Mouse (Mus musculus): ENCODE measurements around the gene Mip. TPM values are rescaled to one million over a fixed set of nuclear protein-coding genes. Genes with fewer than 3 reads are reported as not detected.
"Not testable (repeated sequence)": the region's sequence is repeated elsewhere in the genome, so short reads cannot be mapped to it uniquely, and the experiment has no call there.

The Mip gene
- total RNA-seq, 1 experiment from 2014 or later: not detected

DNA sequence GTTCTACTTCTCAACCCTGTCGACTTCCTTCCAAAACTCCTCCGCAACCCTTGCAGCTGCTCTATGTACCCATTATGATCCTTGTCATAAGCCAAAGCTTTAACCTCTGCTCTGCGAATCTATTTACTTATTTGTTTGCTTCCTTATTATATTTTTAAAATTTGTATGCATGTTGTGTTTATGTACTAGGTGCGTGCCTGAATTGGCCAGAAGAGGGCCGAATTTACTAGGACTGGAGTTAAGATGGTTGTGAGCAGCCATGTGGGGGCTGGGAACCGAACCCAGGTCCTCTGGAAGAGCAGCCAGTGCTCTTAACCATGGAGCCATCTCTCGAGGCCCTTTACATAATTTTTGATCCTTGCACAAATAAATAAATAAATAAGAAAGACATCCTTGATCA is 45.2 kb downstream of the Mip start:
- ATAC-seq (replicated peaks; ENCODE audit: insufficient number of reproducible peaks, low FRiP score, low TSS enrichment, poor library complexity, severe bottlenecking): no peak

DNA sequence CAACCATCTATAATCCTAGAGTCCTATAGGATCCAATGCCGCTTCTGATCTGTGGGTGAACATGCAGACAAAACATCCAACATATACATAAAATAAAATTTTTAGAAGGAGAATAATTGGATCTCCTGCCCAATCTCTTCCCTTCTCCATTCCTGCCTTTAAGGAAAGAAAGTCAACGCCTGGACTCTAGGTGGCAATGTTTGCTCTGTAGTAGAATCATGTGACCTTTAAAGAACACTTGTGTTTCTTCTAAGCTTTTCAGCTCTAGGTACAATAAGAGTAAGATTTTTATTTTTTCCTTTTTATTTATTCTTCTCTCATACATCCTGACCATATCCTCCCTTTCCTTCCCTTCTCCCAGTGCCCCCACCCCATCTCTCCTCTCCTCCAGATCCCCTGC is 46.2 kb downstream of the Mip start:
- no peak for ATAC-seq (replicated peaks; ENCODE audit: insufficient number of reproducible peaks, low FRiP score, low TSS enrichment, poor library complexity, severe bottlenecking)

DNA sequence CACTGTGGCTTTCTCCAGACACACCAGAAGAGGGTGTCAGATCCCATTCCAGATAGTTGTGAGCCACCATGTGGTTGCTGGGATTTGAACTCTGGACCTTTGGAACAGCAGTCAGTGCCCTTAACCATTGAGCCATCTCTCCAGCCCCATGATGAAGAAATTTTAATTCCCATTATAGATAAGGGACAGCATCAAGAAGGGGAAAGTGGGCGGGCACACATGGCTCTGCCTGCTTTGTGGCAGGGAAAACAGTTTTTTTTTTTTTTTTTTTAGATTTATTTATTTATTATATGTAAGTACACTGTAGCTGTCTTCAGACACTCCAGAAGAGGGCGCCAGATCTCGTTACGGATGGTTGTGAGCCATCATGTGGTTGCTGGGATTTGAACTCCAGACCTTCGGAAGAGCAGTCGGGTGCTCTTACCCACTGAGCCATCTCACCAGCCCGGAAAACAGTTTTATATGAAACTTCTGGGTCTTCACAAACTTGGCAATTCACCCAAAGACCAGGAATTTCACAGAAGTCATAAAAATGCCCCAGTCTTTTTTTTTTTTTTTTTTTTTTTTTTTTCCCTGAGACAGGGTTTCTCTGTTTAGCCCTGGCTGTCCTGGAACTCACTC is 47.3 kb downstream of the Mip start:
- not testable (repeated sequence) for ATAC-seq (replicated peaks; ENCODE audit: insufficient number of reproducible peaks, low FRiP score, low TSS enrichment, poor library complexity, severe bottlenecking)

DNA sequence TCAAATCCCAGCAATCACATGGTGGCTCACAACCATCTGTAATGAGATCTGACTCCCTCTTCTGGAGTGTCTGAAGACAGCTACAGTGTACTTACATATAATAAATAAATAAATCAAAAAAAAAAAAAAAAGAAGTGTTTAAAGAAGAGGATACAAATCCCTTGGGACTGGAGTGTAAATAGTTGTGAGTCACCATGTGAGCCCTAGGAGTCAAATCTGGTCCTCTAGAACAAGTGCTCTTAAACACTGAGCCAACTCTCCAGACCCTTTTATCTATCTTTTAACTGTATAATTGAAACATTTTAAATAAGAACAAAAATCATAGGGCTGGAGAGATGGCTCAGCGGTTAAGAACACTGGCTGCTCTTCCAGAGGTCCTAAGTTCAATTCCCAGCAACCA is 49.7 kb downstream of the Mip start:
- not testable (repeated sequence) for ATAC-seq (replicated peaks; ENCODE audit: insufficient number of reproducible peaks, low FRiP score, low TSS enrichment, poor library complexity, severe bottlenecking)

DNA sequence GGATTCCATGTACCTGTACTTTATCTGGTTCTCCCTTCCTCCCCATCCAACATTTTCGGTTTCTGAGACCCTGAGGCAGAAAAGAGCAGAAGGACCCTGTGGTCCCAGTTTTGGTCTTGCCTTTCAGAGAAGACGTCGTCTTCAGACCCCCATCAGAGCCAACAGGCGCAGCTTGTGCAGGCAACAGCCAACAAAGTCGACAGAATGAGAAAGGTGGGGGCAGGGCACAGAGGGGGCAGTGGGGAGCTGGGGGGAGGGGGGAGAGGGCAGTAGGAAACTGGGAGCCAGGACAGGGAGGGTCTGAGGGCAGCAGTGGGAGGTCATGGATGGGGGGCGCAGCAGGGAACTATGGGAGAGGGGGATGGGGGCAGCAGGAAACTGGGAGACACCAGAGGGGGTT is 52.5 kb downstream of the Mip start:
- no peak for ATAC-seq (replicated peaks; ENCODE audit: insufficient number of reproducible peaks, low FRiP score, low TSS enrichment, poor library complexity, severe bottlenecking)

DNA sequence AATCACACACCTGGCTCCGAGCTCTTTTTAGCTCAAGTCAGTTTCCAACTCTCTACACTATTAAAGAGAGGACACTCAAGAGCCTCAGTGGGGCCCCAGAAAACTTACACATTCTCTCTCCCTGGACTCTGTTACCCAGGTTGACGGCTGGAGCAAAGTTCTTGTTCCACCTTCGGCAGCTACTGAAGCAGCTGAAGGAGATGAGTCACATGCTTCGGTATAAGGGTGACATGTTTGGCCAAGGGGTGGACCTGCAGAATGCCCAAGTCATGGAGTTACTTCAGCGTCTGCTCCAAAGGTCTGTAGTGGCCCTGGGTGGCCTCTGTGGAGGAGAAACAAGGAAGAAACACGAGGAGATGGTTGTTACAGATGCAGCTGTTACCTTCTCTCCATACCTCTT is 55.3 kb downstream of the Mip start:
- no peak for ATAC-seq (replicated peaks; ENCODE audit: insufficient number of reproducible peaks, low FRiP score, low TSS enrichment, poor library complexity, severe bottlenecking)

Other genes with a start within 250 kb of the Mip start
- gene Hsd17b6, start 218.2 kb upstream of the Mip start, total RNA-seq (2017): not detected in 3 replicates
- gene Prim1, start 210.7 kb upstream of the Mip start, total RNA-seq (2017): 8.2 to 17.1 TPM (median 11.8 TPM) in 3 replicates
- 950 to 1,122 TPM (median 1,063 TPM) in 3 replicates for gene Naca, start 190.3 kb upstream of the Mip start, total RNA-seq (2017)
- 122 to 160 TPM (median 144 TPM) in 3 replicates for gene Ptges3, start 166.9 kb upstream of the Mip start, total RNA-seq (2017)
- 601 to 762 TPM (median 711 TPM) in 3 replicates for gene Atp5b, start 142.6 kb upstream of the Mip start, total RNA-seq (2017)
- gene Baz2a, start 134.3 kb upstream of the Mip start, total RNA-seq (2017): 36.8 to 80.0 TPM (median 45.1 TPM) in 3 replicates
- gene Rbms2, start 45.5 kb upstream of the Mip start, total RNA-seq (2017): 2.2 to 23.9 TPM (median 6.5 TPM) in 3 replicates
- gene Gls2, start 31.4 kb upstream of the Mip start, total RNA-seq (2017): not detected in 3 replicates
- 5.1 to 9.0 TPM (median 7.3 TPM) in 3 replicates for gene Spryd4, start 14.0 kb upstream of the Mip start, total RNA-seq (2017)
- 6.0 to 13.5 TPM (median 9.7 TPM) in 3 replicates for gene Timeless, start 6.2 kb downstream of the Mip start, total RNA-seq (2017)
- not detected in 3 replicates for gene Apon, start 28.3 kb downstream of the Mip start, total RNA-seq (2017)
- gene Apof, start 42.8 kb downstream of the Mip start, total RNA-seq (2017): 0.39 TPM in 1 of 3 replicates, not detected in the others
- 17.5 to 30.8 TPM (median 30.3 TPM) in 3 replicates for gene Stat2, start 44.7 kb downstream of the Mip start, total RNA-seq (2017)
- gene Il23a, start 72.9 kb downstream of the Mip start, total RNA-seq (2017): not detected in 3 replicates
- 12.1 to 21.8 TPM (median 14.6 TPM) in 3 replicates for gene Pan2, start 77.5 kb downstream of the Mip start, total RNA-seq (2017)
- 31.0 to 45.3 TPM (median 42.6 TPM) in 3 replicates for gene Cnpy2, start 96.6 kb downstream of the Mip start, total RNA-seq (2017)
- gene Cs, start 111.9 kb downstream of the Mip start, total RNA-seq (2017): 72.5 to 84.0 TPM (median 77.3 TPM) in 3 replicates
- 18.2 to 21.9 TPM (median 19.4 TPM) in 3 replicates for gene Coq10a, start 143.2 kb downstream of the Mip start, total RNA-seq (2017)
- 6.5 to 18.2 TPM (median 8.3 TPM) in 3 replicates for gene Ankrd52, start 151.3 kb downstream of the Mip start, total RNA-seq (2017)
- not detected in 3 replicates for gene Slc39a5, start 175.4 kb downstream of the Mip start, total RNA-seq (2017)
- 34.6 to 49.4 TPM (median 44.2 TPM) in 3 replicates for gene Nabp2, start 185.7 kb downstream of the Mip start, total RNA-seq (2017)
- gene Rnf41, start 185.8 kb downstream of the Mip start, total RNA-seq (2017): 16.2 to 36.8 TPM (median 28.3 TPM) in 3 replicates
- 53.3 to 103 TPM (median 61.2 TPM) in 3 replicates for gene Smarcc2, start 233.4 kb downstream of the Mip start, total RNA-seq (2017)